Mouse (Mus musculus) heart, embryonic 16.5 days (tissue): ENCODE measurements at regions not wholly inside any gene's neighbourhood (a gene's known extent, or its start where the extent isn't known, plus 50 kb on each side); places are given as distances from the start of the nearest gene placed in this dataset.
A peak's percentile ranks its signal among the peaks of the same experiment; 100 is the strongest.

Experiments
- ATAC-seq: fragments of 200-750 bp; cut with Nextera tagmentation; replicated peaks from 2 replicates; pipeline ENCODE4 v1.8.0; 2017; ENCODE audit warnings: moderate number of reproducible peaks; ENCODE audit not compliant: insufficient read depth, low FRiP score; ENCODE audit errors: extremely low read depth
- H3K27ac ChIP-seq: fragments of 300-500 bp; sonication (generic); 2 replicates; pipeline ENCODE4 v1.5.1; 2014; ENCODE audit warnings: mild to moderate bottlenecking, low read length, control low read depth, moderate library complexity
- H3K27me3 ChIP-seq: fragments of 300-500 bp; sonication (generic); 2 replicates; pipeline ENCODE4 v1.6.1; 2014; ENCODE audit warnings: low read length, mixed read lengths; ENCODE audit not compliant: control insufficient read depth, insufficient read depth
- H3K36me3 ChIP-seq: fragments of 300-500 bp; sonication (generic); 2 replicates; pipeline ENCODE4 v1.6.1; 2014; ENCODE audit not compliant: control insufficient read depth, insufficient read depth
- H3K4me1 ChIP-seq: fragments of 300-500 bp; sonication (generic); 2 replicates; pipeline ENCODE4 v1.6.1; 2014; ENCODE audit warnings: low read length, mixed read lengths; ENCODE audit not compliant: control insufficient read depth, insufficient read depth
- H3K4me2 ChIP-seq: fragments of 300-500 bp; sonication (generic); 2 replicates; pipeline ENCODE4 v1.6.1; 2014; ENCODE audit warnings: low read depth, mild to moderate bottlenecking, control low read depth, low read length
- H3K4me3 ChIP-seq: fragments of 300-500 bp; sonication (generic); 2 replicates; pipeline ENCODE4 v1.5.1; 2014; ENCODE audit warnings: mild to moderate bottlenecking, control low read depth, low read length
- H3K9ac ChIP-seq: fragments of 300-500 bp; sonication (generic); 2 replicates; pipeline ENCODE4 v1.6.1; 2014; ENCODE audit warnings: low read length, control low read depth
- H3K9me3 ChIP-seq: fragments of 300-500 bp; sonication (generic); replicated peaks from 2 replicates; pipeline ENCODE4 v1.6.1; 2016; ENCODE audit warnings: low read length; ENCODE audit not compliant: control insufficient read depth
- WGBS: fragments of 180-500 bp; shearing (Covaris S2); extraction: QIAGEN DNeasy Blood & Tissue Kit; methylation state at CpG from one replicate; pipeline ENCODE4 v1.1.7; 2014; 5-methylcytosine and 5-hydroxymethylcytosine counted together

GRCm38 (mm10) chr10:124142336-124142735 is 878.5 kb downstream of the Fam19a2 start:
- H3K36me3 ChIP-seq, result no peaks in the 10 kb centered on the region
- no peak overlapping the region for H3K9ac ChIP-seq
- 0 out of 2 replicates have a peak, but pooled peaks cover 9% of the 10 kb centered on the region for H3K4me1 ChIP-seq
- no peak for ATAC-seq
- WGBS, result 46% methylated on average over 1 of the region's 1 CpGs
- H3K27me3 ChIP-seq, result no peaks in the 10 kb centered on the region
- H3K4me2 ChIP-seq, result no peak overlapping the region
- no peaks in the 10 kb centered on the region for H3K9me3 ChIP-seq
- no peak overlapping the region for H3K27ac ChIP-seq
- no peak overlapping the region for H3K4me3 ChIP-seq

GRCm38 (mm10) chr10:124146751-124147469 is 883.1 kb downstream of the Fam19a2 start:
- Histone ChIP-seq H3K4me2 (peak overlapping the region; percentile 38), H3K9me3 (no peaks in the 10 kb centered on the region), H3K4me1 (0 out of 2 replicates have a peak, but pooled peaks cover 9% of the 10 kb centered on the region), H3K27ac (peak overlapping the region; percentile 43), H3K27me3 (no peaks in the 10 kb centered on the region), H3K9ac (no peak overlapping the region), H3K36me3 (no peaks in the 10 kb centered on the region), H3K4me3 (no peak overlapping the region)
- ATAC-seq, result peak; percentile 70
- WGBS, result 34% methylated on average over 9 of the region's 9 CpGs

- no peaks in the 10 kb centered on the region for H3K36me3 ChIP-seq
- no peaks in the 10 kb centered on the region for H3K4me1 ChIP-seq
- H3K27ac ChIP-seq, result no peak overlapping the region
- no peak overlapping the region for H3K9ac ChIP-seq
- WGBS, result 87% methylated on average over 7 of the region's 7 CpGs
- H3K4me3 ChIP-seq, result no peak overlapping the region
- no peaks in the 10 kb centered on the region for H3K9me3 ChIP-seq
- no peak overlapping the region for H3K4me2 ChIP-seq
- ATAC-seq, result no peak
- H3K27me3 ChIP-seq, result no peaks in the 10 kb centered on the region
Measured at GRCm38 (mm10) chr10:124163441-124163840, 899.6 kb downstream of the Fam19a2 start.

- WGBS, result 61% methylated on average over 2 of the region's 2 CpGs
Measured at GRCm38 (mm10) chr10:124175598-124175997, 911.8 kb downstream of the Fam19a2 start.

GRCm38 (mm10) chr10:124208317-124208716 is 944.5 kb downstream of the Fam19a2 start:
- Histone ChIP-seq H3K4me1 (no peaks in the 10 kb centered on the region), H3K27ac (no peak overlapping the region), H3K9ac (no peak overlapping the region), H3K4me3 (no peak overlapping the region), H3K36me3 (no peaks in the 10 kb centered on the region), H3K27me3 (no peaks in the 10 kb centered on the region), H3K4me2 (no peak overlapping the region), H3K9me3 (no peaks in the 10 kb centered on the region)
- ATAC-seq, result no peak
- WGBS, result 90% methylated on average over 2 of the region's 2 CpGs

More at GRCm38 (mm10) chr10:124175598-124175997, 911.8 kb downstream of the Fam19a2 start:
- Histone ChIP-seq H3K4me3 (no peak overlapping the region), H3K9me3 (no peaks in the 10 kb centered on the region), H3K27me3 (no peaks in the 10 kb centered on the region), H3K4me2 (no peak overlapping the region), H3K4me1 (no peaks in the 10 kb centered on the region), H3K9ac (no peak overlapping the region), H3K36me3 (no peaks in the 10 kb centered on the region), H3K27ac (no peak overlapping the region)
- no peak for ATAC-seq

- Histone ChIP-seq H3K27ac (no peak overlapping the region), H3K27me3 (no peaks in the 10 kb centered on the region), H3K4me3 (no peak overlapping the region), H3K4me1 (peaks cover 2% of the 10 kb centered on the region; the same call in 1 of the 2 replicates), H3K9me3 (no peaks in the 10 kb centered on the region), H3K9ac (no peak overlapping the region), H3K36me3 (no peaks in the 10 kb centered on the region), H3K4me2 (no peak overlapping the region)
- no peak for ATAC-seq
- 89% methylated on average over 1 of the region's 1 CpGs for WGBS
Measured at GRCm38 (mm10) chr10:124219461-124219860, 955.7 kb downstream of the Fam19a2 start.

GRCm38 (mm10) chr10:124222068-124222467 is 958.3 kb downstream of the Fam19a2 start:
- no peak for ATAC-seq
- Histone ChIP-seq H3K4me1 (peaks cover 2% of the 10 kb centered on the region; the same call in 1 of the 2 replicates), H3K36me3 (no peaks in the 10 kb centered on the region), H3K4me3 (no peak overlapping the region), H3K27ac (no peak overlapping the region; the same call in 1 of the 2 replicates), H3K4me2 (no peak overlapping the region), H3K9ac (no peak overlapping the region), H3K27me3 (no peaks in the 10 kb centered on the region), H3K9me3 (no peaks in the 10 kb centered on the region)
- WGBS, result 21% methylated on average over 2 of the region's 2 CpGs

GRCm38 (mm10) chr10:124227061-124227460 is 963.3 kb downstream of the Fam19a2 start:
- H3K4me1 ChIP-seq, result peaks cover under 1% of the 10 kb centered on the region; the same call in 1 of the 2 replicates
- no peak overlapping the region for H3K9ac ChIP-seq
- no peaks in the 10 kb centered on the region for H3K36me3 ChIP-seq
- H3K9me3 ChIP-seq, result no peaks in the 10 kb centered on the region
- H3K4me2 ChIP-seq, result no peak overlapping the region
- ATAC-seq, result no peak
- H3K4me3 ChIP-seq, result no peak overlapping the region
- no peak overlapping the region for H3K27ac ChIP-seq
- 71% methylated on average over 1 of the region's 1 CpGs for WGBS
- no peaks in the 10 kb centered on the region for H3K27me3 ChIP-seq

- no peaks in the 10 kb centered on the region for H3K4me1 ChIP-seq
- H3K36me3 ChIP-seq, result no peaks in the 10 kb centered on the region
- H3K27me3 ChIP-seq, result no peaks in the 10 kb centered on the region
- WGBS, result 29% methylated on average over 4 of the region's 4 CpGs
- H3K4me2 ChIP-seq, result no peak overlapping the region
- H3K9me3 ChIP-seq, result no peaks in the 10 kb centered on the region
- no peak for ATAC-seq
- no peak overlapping the region for H3K9ac ChIP-seq
- H3K27ac ChIP-seq, result no peak overlapping the region
- no peak overlapping the region for H3K4me3 ChIP-seq
Measured at GRCm38 (mm10) chr10:124249358-124249757, 985.6 kb downstream of the Fam19a2 start.
